Mouse (Mus musculus): ENCODE results near the gene Sbk1. TPM values are rescaled to one million over a fixed set of nuclear protein-coding genes. Genes with fewer than 3 reads are reported as not detected.
"Not testable (repeated sequence)": the region's sequence is repeated elsewhere in the genome, so short reads cannot be mapped to it uniquely, and the experiment has no call there.

Sbk1 gene
- total RNA-seq, 2 experiments from 2014 or later = 2.5 to 3.4 TPM

DNA sequence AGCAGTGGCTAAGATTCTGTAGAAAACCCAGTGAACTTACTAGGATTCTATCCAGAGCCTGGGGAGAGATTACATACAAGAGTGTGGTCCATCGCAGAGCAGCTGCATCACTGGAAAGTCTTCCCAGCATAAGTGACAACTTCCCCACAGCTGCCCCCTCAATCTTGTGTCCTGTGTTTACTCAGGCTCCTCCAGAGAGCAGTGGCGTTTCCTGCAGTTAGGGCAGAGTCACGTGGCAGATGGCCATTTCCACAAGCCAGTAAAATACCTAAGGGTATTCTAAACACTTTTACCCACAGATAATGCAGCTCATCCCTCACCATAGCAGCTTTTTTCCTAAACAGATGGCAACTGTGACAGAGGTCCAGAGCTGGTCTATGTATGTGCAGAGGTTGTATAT is 52.4 kb downstream of the Sbk1 start:
- no peak for ATAC-seq (replicated peaks; ENCODE audit: low FRiP score, poor library complexity, severe bottlenecking)

DNA sequence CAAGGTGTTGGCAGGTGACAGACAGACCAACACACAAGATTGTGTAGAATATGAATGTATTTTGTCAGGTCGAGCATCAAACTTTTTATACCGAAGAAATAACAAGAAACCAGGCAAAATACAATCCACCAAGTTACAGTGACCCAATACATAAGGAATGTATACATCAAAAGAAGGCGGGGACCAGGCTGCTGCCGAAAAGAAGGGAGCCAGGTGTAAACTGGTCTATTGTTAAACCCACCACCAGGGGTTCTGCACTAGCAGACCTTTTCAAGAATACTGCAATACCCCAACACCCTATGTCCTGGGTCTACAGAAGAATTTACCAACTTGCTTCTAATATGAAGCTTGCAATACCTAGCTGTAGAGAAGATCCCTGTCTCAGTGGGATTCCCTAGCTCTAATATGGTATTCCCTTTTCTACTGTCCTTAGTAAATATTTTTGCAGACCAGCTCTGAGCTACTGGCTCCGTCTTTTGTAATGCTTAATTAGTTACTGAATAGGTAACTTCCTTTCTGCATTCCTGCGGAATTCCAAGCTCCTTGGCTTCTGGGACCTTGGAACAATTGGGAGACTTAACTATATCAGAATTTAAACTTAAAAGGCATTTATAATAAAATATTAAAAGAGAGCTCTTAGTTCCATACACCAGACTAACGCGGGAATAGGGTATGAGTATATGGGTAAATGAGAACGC is 53.3 kb downstream of the Sbk1 start:
- not testable (repeated sequence) for ATAC-seq (replicated peaks; ENCODE audit: low FRiP score, poor library complexity, severe bottlenecking)

DNA sequence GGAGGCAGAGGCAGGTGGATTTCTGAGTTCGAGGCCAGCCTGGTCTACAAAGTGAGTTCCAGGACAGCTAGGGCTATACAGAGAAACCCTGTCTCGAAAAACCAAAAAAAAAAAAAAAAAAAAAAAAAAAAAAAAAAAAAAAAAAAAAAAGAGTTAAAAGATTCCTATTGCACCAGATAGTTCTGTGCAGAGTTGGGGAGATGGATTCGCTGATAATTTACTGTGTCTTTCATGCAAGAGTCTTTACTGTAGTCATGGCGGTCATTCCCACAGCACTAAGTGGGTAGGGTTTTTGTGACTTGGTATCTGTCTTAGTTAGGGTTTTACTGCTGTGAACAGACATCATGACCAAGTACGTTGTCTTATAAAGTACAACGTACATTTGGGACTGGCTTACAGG is 56.4 kb downstream of the Sbk1 start:
- not testable (repeated sequence) for ATAC-seq (replicated peaks; ENCODE audit: low FRiP score, poor library complexity, severe bottlenecking)

GRCm38 (mm10) chr7:126329907-126330645 is 57.7 kb downstream of the Sbk1 start:
- ATAC-seq (replicated peaks; ENCODE audit: low FRiP score, poor library complexity, severe bottlenecking) = no peak

DNA sequence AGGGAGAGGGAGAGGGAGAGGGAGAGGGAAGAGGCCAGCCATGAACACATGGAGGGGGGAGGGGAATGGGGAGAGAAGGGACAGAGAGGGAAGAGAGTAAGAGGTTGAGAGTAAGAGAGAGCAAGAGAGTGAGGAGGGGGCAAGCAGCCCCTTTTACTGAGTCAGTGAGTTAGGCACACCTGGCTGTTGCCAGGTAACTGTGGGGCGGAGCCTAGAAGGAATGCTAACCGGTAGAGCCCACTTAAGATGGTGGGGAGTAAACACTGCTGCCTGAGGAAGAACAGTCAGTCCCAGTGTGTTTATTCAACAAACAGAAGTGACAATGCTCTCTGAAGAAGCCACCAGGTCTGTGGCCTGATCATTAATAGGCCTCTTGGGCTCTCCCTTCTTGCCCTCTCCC is 58.3 kb downstream of the Sbk1 start:
- ATAC-seq (replicated peaks; ENCODE audit: low FRiP score, poor library complexity, severe bottlenecking) = no peak

DNA sequence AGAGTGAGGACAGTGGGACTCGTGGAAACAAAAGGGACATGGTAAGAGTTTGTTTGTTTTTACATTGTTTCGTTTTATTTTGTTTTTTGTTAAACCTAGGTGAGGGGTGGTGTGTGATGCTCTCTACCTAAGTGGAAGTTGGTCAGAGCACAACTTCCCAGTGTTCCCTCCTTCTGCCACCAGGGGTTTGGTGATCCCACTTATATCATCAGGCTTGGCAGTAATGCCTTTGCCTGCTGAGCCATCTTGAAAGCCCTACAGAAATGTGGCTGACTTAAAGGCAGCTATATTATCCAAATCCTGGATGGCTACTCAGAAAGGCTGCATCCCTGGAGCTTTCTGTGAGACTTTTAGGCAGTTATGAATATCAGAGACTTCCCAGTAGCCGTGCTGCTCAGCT is 60.3 kb downstream of the Sbk1 start:
- ATAC-seq (replicated peaks; ENCODE audit: low FRiP score, poor library complexity, severe bottlenecking) = no peak

DNA sequence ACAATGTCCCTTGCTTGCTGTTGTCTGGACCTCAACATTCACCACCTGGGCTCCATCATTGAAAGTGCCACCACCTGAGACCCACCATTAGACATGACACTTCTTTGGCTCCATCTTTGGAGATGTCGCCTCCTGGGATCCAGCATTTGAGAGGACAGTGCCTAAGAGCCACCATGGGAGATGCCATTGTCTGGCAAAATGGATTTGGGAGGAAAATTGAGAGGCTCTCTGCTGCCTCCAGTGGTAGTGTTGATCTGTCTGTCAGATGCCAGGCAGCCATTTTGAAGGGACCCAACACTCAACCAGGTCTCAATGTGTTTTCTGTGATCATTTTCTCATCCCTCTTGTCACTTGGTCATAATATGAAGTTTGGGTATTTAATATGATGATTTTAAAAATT is 63.1 kb downstream of the Sbk1 start:
- no peak for ATAC-seq (replicated peaks; ENCODE audit: low FRiP score, poor library complexity, severe bottlenecking)

DNA sequence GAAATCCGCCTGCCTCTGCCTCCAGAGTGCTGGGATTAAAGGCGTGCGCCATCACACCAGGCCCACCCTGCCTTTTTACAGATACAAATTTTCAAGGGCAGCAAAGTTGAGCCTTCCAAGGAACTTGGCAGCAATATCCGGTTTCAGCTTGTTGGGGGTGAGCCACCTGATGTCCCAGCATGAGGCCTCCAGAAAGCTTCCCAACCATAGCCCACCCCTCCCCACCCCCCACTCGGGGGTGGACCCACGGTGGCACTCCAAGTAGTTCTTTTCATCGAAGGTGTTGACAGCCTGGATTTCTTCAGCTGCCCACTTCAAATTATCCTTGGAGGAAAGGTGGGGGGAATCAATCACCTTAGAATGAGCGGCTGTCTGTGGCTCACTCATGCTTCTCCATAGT is 66.5 kb downstream of the Sbk1 start:
- no peak for ATAC-seq (replicated peaks; ENCODE audit: low FRiP score, poor library complexity, severe bottlenecking)

GRCm38 (mm10) chr7:126339521-126339971 is 67.1 kb downstream of the Sbk1 start:
- no peak for ATAC-seq (replicated peaks; ENCODE audit: low FRiP score, poor library complexity, severe bottlenecking)

- ATAC-seq (replicated peaks; ENCODE audit: low FRiP score, poor library complexity, severe bottlenecking) = no peak
Observed at GRCm38 (mm10) chr7:126340206-126340618, 67.8 kb downstream of the Sbk1 start.

- no peak for ATAC-seq (replicated peaks; ENCODE audit: low FRiP score, poor library complexity, severe bottlenecking)
Observed at GRCm38 (mm10) chr7:126340896-126341295, 68.5 kb downstream of the Sbk1 start.

Other genes starting within 250 kb of the Sbk1 start
- gene Gsg1l, start 190.2 kb upstream of the Sbk1 start, total RNA-seq (2015; ENCODE audit: low replicate concordance) = not detected in 2 replicates
- not detected in 2 replicates for gene Gsg1l, start 190.2 kb upstream of the Sbk1 start, total RNA-seq (2017; ENCODE audit: low replicate concordance)
- gene Xpo6, start 72.1 kb upstream of the Sbk1 start, total RNA-seq (2015; ENCODE audit: low replicate concordance) = 58.4 and 66.2 TPM in 2 replicates
- gene Xpo6, start 72.1 kb upstream of the Sbk1 start, total RNA-seq (2017; ENCODE audit: low replicate concordance) = 21.9 and 25.2 TPM in 2 replicates
- gene Lat, start 97.0 kb downstream of the Sbk1 start, total RNA-seq (2015; ENCODE audit: low replicate concordance) = 13.4 and 22.7 TPM in 2 replicates
- 1.7 and 3.5 TPM in 2 replicates for gene Lat, start 97.0 kb downstream of the Sbk1 start, total RNA-seq (2017; ENCODE audit: low replicate concordance)
- gene Spns1, start 104.8 kb downstream of the Sbk1 start, total RNA-seq (2015; ENCODE audit: low replicate concordance) = 7.6 and 8.0 TPM in 2 replicates
- 3.1 and 5.8 TPM in 2 replicates for gene Spns1, start 104.8 kb downstream of the Sbk1 start, total RNA-seq (2017; ENCODE audit: low replicate concordance)
- gene Nfatc2ip, start 124.1 kb downstream of the Sbk1 start, total RNA-seq (2015; ENCODE audit: low replicate concordance) = 7.6 and 10.1 TPM in 2 replicates
- 21.7 and 22.7 TPM in 2 replicates for gene Nfatc2ip, start 124.1 kb downstream of the Sbk1 start, total RNA-seq (2017; ENCODE audit: low replicate concordance)
- 18.4 and 35.2 TPM in 2 replicates for gene Cd19, start 142.3 kb downstream of the Sbk1 start, total RNA-seq (2015; ENCODE audit: low replicate concordance)
- 11.2 and 18.8 TPM in 2 replicates for gene Cd19, start 142.3 kb downstream of the Sbk1 start, total RNA-seq (2017; ENCODE audit: low replicate concordance)
- 4.3 and 8.0 TPM in 2 replicates for gene Rabep2, start 156.1 kb downstream of the Sbk1 start, total RNA-seq (2015; ENCODE audit: low replicate concordance)
- 1.4 and 7.2 TPM in 2 replicates for gene Rabep2, start 156.1 kb downstream of the Sbk1 start, total RNA-seq (2017; ENCODE audit: low replicate concordance)
- 2.2 TPM in 1 of 2 replicates, not detected in the other for gene Atp2a1, start 190.5 kb downstream of the Sbk1 start, total RNA-seq (2015; ENCODE audit: low replicate concordance)
- gene Atp2a1, start 190.5 kb downstream of the Sbk1 start, total RNA-seq (2017; ENCODE audit: low replicate concordance) = not detected in 2 replicates
- gene Sh2b1, start 202.8 kb downstream of the Sbk1 start, total RNA-seq (2015; ENCODE audit: low replicate concordance) = 4.7 and 12.6 TPM in 2 replicates
- gene Sh2b1, start 202.8 kb downstream of the Sbk1 start, total RNA-seq (2017; ENCODE audit: low replicate concordance) = 4.1 and 4.6 TPM in 2 replicates
- 23.8 and 28.1 TPM in 2 replicates for gene Tufm, start 214.7 kb downstream of the Sbk1 start, total RNA-seq (2015; ENCODE audit: low replicate concordance)
- gene Tufm, start 214.7 kb downstream of the Sbk1 start, total RNA-seq (2017; ENCODE audit: low replicate concordance) = 10.7 and 11.6 TPM in 2 replicates
- 94.7 and 95.1 TPM in 2 replicates for gene Atxn2l, start 230.8 kb downstream of the Sbk1 start, total RNA-seq (2015; ENCODE audit: low replicate concordance)
- 71.8 and 75.6 TPM in 2 replicates for gene Atxn2l, start 230.8 kb downstream of the Sbk1 start, total RNA-seq (2017; ENCODE audit: low replicate concordance)

All from erythroid progenitor cell, adult 5-6 weeks (primary cell).